Comparison of ENCODE assay signal across 8 mouse cellular contexts in genomic region chr5:119680329-119681010, GRCm38 (mm10). TPM values are rescaled to one million over a fixed set of nuclear protein-coding genes. Genes with fewer than 3 reads are reported as not detected.
A peak's percentile ranks its signal among the peaks of the same experiment; 100 is the strongest.
DNase-seq lines count a peak whose midpoint lies in the region; ATAC-seq and TF ChIP-seq lines count a peak whose summit lies in the region.

No protein-coding gene starts in this region.

- H3K9me3 ChIP-seq in hindbrain, embryonic 12.5 days (replicated peaks) = no peaks in the 10 kb centered on the region
- H3K9me3 ChIP-seq in midbrain, postnatal 0 days (ENCODE audit: low read length) = no peaks in the 10 kb centered on the region

- no peak overlapping the region for H3K27ac ChIP-seq in hindbrain, embryonic 12.5 days
- H3K27ac ChIP-seq in midbrain, postnatal 0 days (ENCODE audit: low read depth, low read length) = no peak overlapping the region

- H3K4me2 ChIP-seq in hindbrain, embryonic 12.5 days (replicated peaks) = peak overlapping the region; percentile 34
- H3K4me2 ChIP-seq in midbrain, postnatal 0 days (ENCODE audit: low read depth, low read length, poor library complexity, severe bottlenecking) = no peak overlapping the region

- peak overlapping the region; percentile 6; the same call in 1 of the 2 replicates for H3K4me3 ChIP-seq in hindbrain, embryonic 12.5 days
- no peak overlapping the region for H3K4me3 ChIP-seq in midbrain, postnatal 0 days (ENCODE audit: low read depth, low read length)

- peak; percentile 6; the same call in 1 of the 2 replicates for TF ChIP-seq CTCF in midbrain, postnatal 0 days (IDR thresholded peaks at IDR 0.05)

- H3K36me3 ChIP-seq in hindbrain, embryonic 12.5 days = no peaks in the 10 kb centered on the region
- no peaks in the 10 kb centered on the region for H3K36me3 ChIP-seq in midbrain, postnatal 0 days (ENCODE audit: insufficient read depth, low read length)

- WGBS in hindbrain, embryonic 12.5 days = 2% methylated on average over 62 of the region's 62 CpGs
- WGBS in midbrain, postnatal 0 days = 5% methylated on average over 60 of the region's 62 CpGs

- H3K9ac ChIP-seq in hindbrain, embryonic 12.5 days = no peak overlapping the region
- H3K9ac ChIP-seq in midbrain, postnatal 0 days (replicated peaks; ENCODE audit: low read length, poor library complexity, severe bottlenecking) = no peak overlapping the region

- H3K4me1 ChIP-seq in hindbrain, embryonic 12.5 days = peaks cover 5% of the 10 kb centered on the region; the same call in 1 of the 2 replicates
- no peaks in the 10 kb centered on the region for H3K4me1 ChIP-seq in midbrain, postnatal 0 days (ENCODE audit: insufficient read depth, low read length)

- H3K27me3 ChIP-seq in hindbrain, embryonic 12.5 days = peaks cover 97% of the 10 kb centered on the region
- H3K27me3 ChIP-seq in midbrain, postnatal 0 days (ENCODE audit: insufficient read depth, low read length) = peaks cover 92% of the 10 kb centered on the region

- peak; percentile 49 for DNase-seq in kidney, postnatal 10 days
- DNase-seq in kidney, adult 11 months = no peak
- DNase-seq in embryo, embryonic 9.5 days (ENCODE audit: extremely low spot score) = peak; percentile 61
- DNase-seq in midbrain, postnatal 0 days (ENCODE audit: low spot score) = no peak
- DNase-seq in thymus, postnatal 14 days = no peak
- DNase-seq in right cerebral cortex, postnatal 10 days (ENCODE audit: low spot score in 2 of 2) = no peak
- no peak for DNase-seq in left cerebral cortex, adult 9 months (ENCODE audit: low spot score in 2 of 2)

- no peak for ATAC-seq in hindbrain, embryonic 12.5 days (ENCODE audit: low FRiP score)
- no peak for ATAC-seq in midbrain, postnatal 0 days (ENCODE audit: low FRiP score)

RNA-seq across cellular contexts. Expression of gene Tbx3, which starts 10.0 kb away (rescaled TPM):
- 8.9 and 10.3 TPM in 2 replicates for polyA plus RNA-seq in hindbrain, embryonic 12.5 days (2016; fragmentation: Nextera tagmentation; extraction: Ambion mirVana)
- total RNA-seq in midbrain, postnatal 0 days (2014; rRNA removed) = 1.1 and 3.9 TPM in 2 replicates
- polyA plus RNA-seq in midbrain, postnatal 0 days (2015; fragmentation: Nextera tagmentation; extraction: Ambion mirVana) = 2.0 and 4.0 TPM in 2 replicates

Comparison
In these comparisons a context has a peak if more than half of its experiments do, and no peak if none do; other contexts are left out.
1. DNase-seq: peak in kidney, postnatal 10 days (single experiment) and embryo, embryonic 9.5 days (single experiment); none in kidney, adult 11 months (single experiment), midbrain, postnatal 0 days (single experiment), thymus, postnatal 14 days (single experiment), right cerebral cortex, postnatal 10 days (0 of 2) and left cerebral cortex, adult 9 months (0 of 2).